Mouse (Mus musculus) cerebellum, postnatal 36 days (tissue): Measurements from ENCODE around the gene Slc25a41.
"Not testable (repeated sequence)": the region's sequence is repeated elsewhere in the genome, so short reads cannot be mapped to it uniquely, and the experiment has no call there.

ENCODE experiments used
- DNase-seq, 2 experiments: peaks; one replicate each; pipeline ENCODE4 v3.0.0; 2021 to 2022; ENCODE audit warnings: mixed read lengths in 2 of 2

Gene Slc25a41

GRCm38 (mm10) chr17:57041554-57041953 lies at the start of gene Slc25a41:
Slc25a41 (minus strand) TSS chr17:57041654.
- DNase-seq: no peak

GRCm38 (mm10) chr17:57087049-57087832 lies 45.8 kb upstream of the Slc25a41 start, which contains the start of gene Tubb4a:
Tubb4a (minus strand) TSS chr17:57087782.
- peak; percentile 93 for DNase-seq

GRCm38 (mm10) chr17:57085970-57086757 lies 44.7 kb upstream of the Slc25a41 start:
- DNase-seq: peak; percentile 99

- peak; percentile 71 to 80 for DNase-seq
These were observed 41.0 kb upstream of the Slc25a41 start for GRCm38 (mm10) chr17:57082481-57082880.

- peak in 1 of 2 experiments; percentile 24 for DNase-seq
These were observed 39.9 kb upstream of the Slc25a41 start for GRCm38 (mm10) chr17:57081234-57081842.

GRCm38 (mm10) chr17:57079919-57080318 lies 38.5 kb upstream of the Slc25a41 start:
- no peak for DNase-seq

GRCm38 (mm10) chr17:57078336-57078735 lies 36.9 kb upstream of the Slc25a41 start, which contains the start of gene Dennd1c:
Dennd1c (minus strand) TSS chr17:57078514.
- no peak for DNase-seq

- DNase-seq: no peak
These were observed 35.5 kb upstream of the Slc25a41 start for GRCm38 (mm10) chr17:57076916-57077315.

- no peak for DNase-seq
These were observed 29.2 kb upstream of the Slc25a41 start for GRCm38 (mm10) chr17:57070699-57071098.

GRCm38 (mm10) chr17:57070272-57070671 lies 28.8 kb upstream of the Slc25a41 start:
- no peak for DNase-seq

- DNase-seq: no peak
These were observed 25.5 kb upstream of the Slc25a41 start for GRCm38 (mm10) chr17:57066908-57067307.

GRCm38 (mm10) chr17:57063031-57063430 lies 21.6 kb upstream of the Slc25a41 start:
- no peak for DNase-seq

GRCm38 (mm10) chr17:57062548-57062947 lies 21.1 kb upstream of the Slc25a41 start:
- no peak for DNase-seq

GRCm38 (mm10) chr17:57062011-57062521 lies 20.6 kb upstream of the Slc25a41 start:
- peak in 1 of 2 experiments; percentile 56 for DNase-seq

GRCm38 (mm10) chr17:57061069-57061468 lies 19.6 kb upstream of the Slc25a41 start:
- no peak for DNase-seq

GRCm38 (mm10) chr17:57060231-57060801 lies 18.9 kb upstream of the Slc25a41 start:
- peak; percentile 96 to 98 for DNase-seq

GRCm38 (mm10) chr17:57059486-57059977 lies 18.1 kb upstream of the Slc25a41 start, which contains the start of gene Slc25a23:
Slc25a23 (minus strand) TSS chr17:57059863.
- peak; percentile 71 to 74 for DNase-seq

- DNase-seq: peak; percentile 49 to 53
These were observed 17.5 kb upstream of the Slc25a41 start, which contains the start of gene Crb3 for GRCm38 (mm10) chr17:57058891-57059485. Crb3 (plus strand) TSS chr17:57059105.

- no peak for DNase-seq
These were observed 14.8 kb upstream of the Slc25a41 start for GRCm38 (mm10) chr17:57056246-57056645.

GRCm38 (mm10) chr17:57051679-57052078 lies 10.2 kb upstream of the Slc25a41 start:
- DNase-seq: not testable (repeated sequence)

- DNase-seq: no peak
These were observed 7.4 kb upstream of the Slc25a41 start for GRCm38 (mm10) chr17:57048816-57049215.

GRCm38 (mm10) chr17:57047406-57047805 lies 6.0 kb upstream of the Slc25a41 start:
- no peak for DNase-seq
